Mouse (Mus musculus) E14TG2a.4 (cell line): ENCODE results near the gene Ssh1.

Experiments used
- CTCF ChIP-seq: conservative IDR thresholded peaks from 2 replicates; pipeline ENCODE4 v1.5.1; 2014; ENCODE audit warnings: low read length
- NANOG ChIP-seq: IDR thresholded peaks from 2 replicates; pipeline ENCODE4 v1.6.1; 2014; ENCODE audit warnings: borderline replicate concordance, low read length, mixed read lengths

- TF ChIP-seq CTCF (no peak), NANOG (no peak)
These were observed 86.5 kb downstream of the Ssh1 start for GRCm38 (mm10) chr5:113906958-113907735.
